Mouse (Mus musculus) stomach, embryonic 14.5 days (tissue): ENCODE results near the gene Slc34a2. TPM values are rescaled to one million over a fixed set of nuclear protein-coding genes. Genes with fewer than 3 reads are reported as not detected.

ENCODE experiments used
- ATAC-seq: fragments of 200-750 bp; cut with Nextera tagmentation; 2 replicates; pipeline ENCODE4 v1.8.0; 2017; ENCODE audit warnings: low read depth, moderate TSS enrichment; ENCODE audit not compliant: insufficient number of reproducible peaks, insufficient read depth, low FRiP score
- H3K27ac ChIP-seq: fragments of 300-500 bp; sonication (generic); 2 replicates; pipeline ENCODE4 v1.5.1; 2014; ENCODE audit warnings: mild to moderate bottlenecking, low read length, moderate library complexity, mixed read lengths
- H3K27me3 ChIP-seq: fragments of 300-500 bp; sonication (generic); 2 replicates; pipeline ENCODE4 v1.6.1; 2014; ENCODE audit warnings: low read length, control low read depth, mixed read lengths; ENCODE audit not compliant: control insufficient read depth, insufficient read depth
- H3K36me3 ChIP-seq: fragments of 300-500 bp; sonication (generic); 2 replicates; pipeline ENCODE4 v1.6.1; 2014; ENCODE audit warnings: mild to moderate bottlenecking, control low read depth, low read length, moderate library complexity, mixed read lengths; ENCODE audit not compliant: control insufficient read depth, insufficient read depth
- H3K4me1 ChIP-seq: fragments of 300-500 bp; sonication (generic); 2 replicates; pipeline ENCODE4 v1.6.1; 2014; ENCODE audit warnings: low read length, control low read depth, mixed read lengths; ENCODE audit not compliant: control insufficient read depth, insufficient read depth
- H3K4me2 ChIP-seq: fragments of 300-500 bp; sonication (generic); replicated peaks from 2 replicates; pipeline ENCODE4 v1.6.1; 2014; ENCODE audit warnings: low read depth, low read length, control low read depth
- H3K4me3 ChIP-seq: fragments of 300-500 bp; sonication (generic); 2 replicates; pipeline ENCODE4 v1.5.1; 2014; ENCODE audit warnings: low read depth, low read length, control low read depth
- H3K9ac ChIP-seq: fragments of 300-500 bp; sonication (generic); replicated peaks from 2 replicates; pipeline ENCODE4 v1.6.1; 2014; ENCODE audit warnings: low read depth, mild to moderate bottlenecking, control low read depth, low read length, moderate library complexity, mixed read lengths
- H3K9me3 ChIP-seq: fragments of 300-500 bp; sonication (generic); 2 replicates; pipeline ENCODE4 v1.6.1; 2016; ENCODE audit warnings: low read depth, low read length, control low read depth; ENCODE audit not compliant: control insufficient read depth
- WGBS: fragments of 180-500 bp; shearing (Covaris S2); extraction: QIAGEN DNeasy Blood & Tissue Kit; methylation state at CpG from one replicate; pipeline ENCODE4 v1.1.7; 2014; 5-methylcytosine and 5-hydroxymethylcytosine counted together
- polyA plus RNA-seq: library from polyadenylated mRNA; unstranded; fragments of >200 nt; fragmentation: Nextera tagmentation; extraction: Ambion mirVana; gene quantifications from 2 replicates; pipeline ENCODE4 v1.2.1, GENCODE M21; 2014

Gene Slc34a2
- polyA plus RNA-seq, 1 experiment from 2014 or later = not detected

DNA sequence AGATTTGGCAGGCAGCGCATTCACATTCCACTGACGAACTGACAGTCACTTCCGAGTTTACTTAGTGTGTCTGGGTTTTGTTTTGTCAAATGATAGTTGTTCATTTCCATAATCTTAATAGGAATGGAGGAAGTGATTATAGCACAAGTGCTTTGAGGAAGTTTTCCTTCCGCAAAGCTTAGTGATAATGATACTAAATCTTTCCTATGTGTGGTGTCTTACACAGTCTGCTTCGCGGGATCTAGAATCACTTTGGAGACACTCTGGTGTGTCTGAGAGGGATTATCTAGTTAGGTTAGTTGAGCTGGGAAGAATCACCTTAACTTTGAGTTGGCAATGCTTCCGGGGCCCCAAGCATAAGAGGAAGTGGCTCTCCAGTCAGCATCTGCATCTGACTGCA, 49.6 kb downstream of the Slc34a2 start:
- Histone ChIP-seq H3K4me1 (no peaks in the 10 kb centered on the region), H3K4me3 (no peak overlapping the region), H3K9me3 (no peaks in the 10 kb centered on the region), H3K27ac (no peak overlapping the region), H3K4me2 (no peak overlapping the region), H3K36me3 (no peaks in the 10 kb centered on the region), H3K9ac (no peak overlapping the region), H3K27me3 (no peaks in the 10 kb centered on the region)
- no peak for ATAC-seq
- 81% methylated on average over 7 of the region's 7 CpGs for WGBS

DNA sequence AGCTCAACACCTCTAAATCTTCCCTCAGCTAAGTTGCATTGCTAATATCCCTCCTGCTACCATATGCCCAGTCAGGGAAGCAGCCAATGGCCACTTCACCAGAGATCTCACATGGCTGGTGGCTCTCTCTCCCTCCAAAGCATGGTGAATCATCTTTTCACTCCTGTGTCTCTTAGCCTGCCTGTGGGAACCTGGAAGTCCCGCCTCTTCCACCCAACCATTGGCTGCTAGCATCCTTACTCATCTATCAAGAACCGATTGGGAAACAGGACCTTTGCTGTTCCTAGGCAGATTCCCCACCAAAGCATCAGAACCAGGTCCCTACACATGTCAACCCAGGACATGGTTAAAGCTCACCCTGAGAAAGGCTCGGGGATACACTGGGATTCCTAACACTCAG, 53.5 kb downstream of the Slc34a2 start:
- WGBS = 74% methylated on average over 3 of the region's 3 CpGs
- Histone ChIP-seq H3K9me3 (no peaks in the 10 kb centered on the region), H3K27me3 (no peaks in the 10 kb centered on the region), H3K36me3 (no peaks in the 10 kb centered on the region), H3K4me1 (no peaks in the 10 kb centered on the region), H3K4me2 (no peak overlapping the region), H3K4me3 (no peak overlapping the region), H3K9ac (no peak overlapping the region), H3K27ac (no peak overlapping the region)
- no peak for ATAC-seq

DNA sequence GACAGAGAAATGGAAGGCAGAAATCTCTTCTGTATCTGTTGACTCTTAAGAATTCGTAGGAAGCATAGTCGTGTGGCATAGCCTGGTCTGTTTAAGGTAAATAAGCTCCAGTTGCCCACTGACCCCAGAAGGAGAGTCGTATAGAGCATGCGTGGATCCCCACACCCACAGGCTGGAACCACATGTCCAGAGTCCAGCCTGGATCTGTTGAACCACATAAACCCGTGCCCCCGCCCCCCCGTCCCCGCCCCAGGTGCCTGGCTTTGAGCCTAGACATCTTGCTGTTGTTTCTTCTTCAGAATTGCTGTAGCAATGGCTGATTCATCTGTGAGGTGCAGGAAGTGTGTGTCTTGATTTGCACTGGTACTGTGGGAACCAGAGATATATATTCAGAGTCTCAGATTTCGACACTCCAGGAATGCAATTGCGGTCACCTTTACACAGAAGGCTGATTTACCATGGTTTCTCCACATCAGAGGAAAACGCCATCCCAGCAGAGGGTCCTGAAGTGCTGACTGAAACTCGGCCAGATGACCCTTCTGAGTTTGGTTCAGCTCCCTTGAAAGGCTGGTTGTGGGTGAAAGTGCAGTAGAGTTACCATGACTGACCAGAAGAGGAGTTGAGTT, 64.1 kb downstream of the Slc34a2 start:
- no peaks in the 10 kb centered on the region for H3K36me3 ChIP-seq
- H3K9me3 ChIP-seq = no peaks in the 10 kb centered on the region
- no peak overlapping the region for H3K27ac ChIP-seq
- ATAC-seq = no peak
- H3K4me1 ChIP-seq = no peaks in the 10 kb centered on the region
- no peaks in the 10 kb centered on the region for H3K27me3 ChIP-seq
- no peak overlapping the region for H3K4me3 ChIP-seq
- no peak overlapping the region for H3K9ac ChIP-seq
- WGBS = 76% methylated on average over 12 of the region's 12 CpGs
- no peak overlapping the region for H3K4me2 ChIP-seq

GRCm38 (mm10) chr5:53104177-53104855, 66.4 kb downstream of the Slc34a2 start:
- H3K9me3 ChIP-seq = no peaks in the 10 kb centered on the region
- no peak overlapping the region for H3K27ac ChIP-seq
- no peaks in the 10 kb centered on the region for H3K27me3 ChIP-seq
- H3K4me3 ChIP-seq = no peak overlapping the region
- ATAC-seq = no peak
- 58% methylated on average over 13 of the region's 13 CpGs for WGBS
- H3K36me3 ChIP-seq = no peaks in the 10 kb centered on the region
- H3K4me2 ChIP-seq = no peak overlapping the region
- H3K4me1 ChIP-seq = no peaks in the 10 kb centered on the region
- no peak overlapping the region for H3K9ac ChIP-seq

- no peak overlapping the region for H3K27ac ChIP-seq
- no peak overlapping the region for H3K9ac ChIP-seq
- ATAC-seq = no peak
- WGBS = 73% methylated on average over 8 of the region's 8 CpGs
- H3K9me3 ChIP-seq = no peaks in the 10 kb centered on the region
- H3K4me2 ChIP-seq = no peak overlapping the region
- no peaks in the 10 kb centered on the region for H3K27me3 ChIP-seq
- no peaks in the 10 kb centered on the region for H3K36me3 ChIP-seq
- no peak overlapping the region for H3K4me3 ChIP-seq
- H3K4me1 ChIP-seq = no peaks in the 10 kb centered on the region
These were observed 67.8 kb downstream of the Slc34a2 start for GRCm38 (mm10) chr5:53105716-53106115.

- H3K27ac ChIP-seq = no peak overlapping the region
- 61% methylated on average over 4 of the region's 4 CpGs for WGBS
These were observed 68.2 kb downstream of the Slc34a2 start for GRCm38 (mm10) chr5:53106125-53106524.

GRCm38 (mm10) chr5:53106731-53107130, 68.8 kb downstream of the Slc34a2 start:
- ATAC-seq = no peak
- no peaks in the 10 kb centered on the region for H3K9me3 ChIP-seq
- no peak overlapping the region for H3K27ac ChIP-seq
- H3K4me3 ChIP-seq = no peak overlapping the region
- H3K4me2 ChIP-seq = no peak overlapping the region
- H3K36me3 ChIP-seq = no peaks in the 10 kb centered on the region
- no peaks in the 10 kb centered on the region for H3K27me3 ChIP-seq
- H3K9ac ChIP-seq = no peak overlapping the region
- no peaks in the 10 kb centered on the region for H3K4me1 ChIP-seq
- WGBS = 47% methylated on average over 4 of the region's 4 CpGs

More at GRCm38 (mm10) chr5:53106125-53106524, 68.2 kb downstream of the Slc34a2 start:
- Histone ChIP-seq H3K4me1 (no peaks in the 10 kb centered on the region), H3K9me3 (no peaks in the 10 kb centered on the region), H3K4me2 (no peak overlapping the region), H3K4me3 (no peak overlapping the region), H3K27me3 (no peaks in the 10 kb centered on the region), H3K9ac (no peak overlapping the region), H3K36me3 (no peaks in the 10 kb centered on the region)
- no peak for ATAC-seq

DNA sequence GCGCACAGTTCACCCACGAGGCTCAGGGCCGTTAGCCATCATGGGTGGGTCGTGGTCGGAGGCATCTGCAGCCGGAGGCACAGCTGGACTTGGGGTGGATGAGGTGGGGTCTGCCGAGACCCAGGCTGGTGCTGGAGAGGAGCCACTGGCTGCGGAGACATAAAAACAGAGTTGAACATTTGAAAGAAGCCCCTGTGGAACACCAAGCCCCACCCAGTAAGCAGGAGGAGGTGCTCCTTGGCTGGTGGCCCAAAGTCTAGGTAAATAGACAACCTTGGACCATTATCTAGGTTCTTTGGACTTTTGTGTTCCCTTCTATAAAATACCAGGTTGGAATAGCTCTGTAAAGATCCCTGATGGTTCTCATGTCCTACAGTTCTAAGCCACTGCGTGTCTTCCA, 70.1 kb downstream of the Slc34a2 start:
- WGBS = 66% methylated on average over 9 of the region's 9 CpGs
- no peak overlapping the region for H3K9ac ChIP-seq
- ATAC-seq = no peak
- no peaks in the 10 kb centered on the region for H3K4me1 ChIP-seq
- no peak overlapping the region for H3K4me3 ChIP-seq
- no peaks in the 10 kb centered on the region for H3K27me3 ChIP-seq
- H3K4me2 ChIP-seq = no peak overlapping the region
- H3K9me3 ChIP-seq = no peaks in the 10 kb centered on the region
- H3K36me3 ChIP-seq = no peaks in the 10 kb centered on the region
- H3K27ac ChIP-seq = no peak overlapping the region

- H3K4me3 ChIP-seq = no peak overlapping the region
- H3K9me3 ChIP-seq = no peaks in the 10 kb centered on the region
- H3K27ac ChIP-seq = no peak overlapping the region
- 91% methylated on average over 1 of the region's 1 CpGs for WGBS
- no peak overlapping the region for H3K4me2 ChIP-seq
- no peaks in the 10 kb centered on the region for H3K4me1 ChIP-seq
- H3K9ac ChIP-seq = no peak overlapping the region
- no peaks in the 10 kb centered on the region for H3K27me3 ChIP-seq
- H3K36me3 ChIP-seq = no peaks in the 10 kb centered on the region
- no peak for ATAC-seq
These were observed 70.8 kb downstream of the Slc34a2 start for GRCm38 (mm10) chr5:53108668-53109067.
